27 mouse cellular contexts compared by ENCODE assay signal in genomic region chr11:76936578-76936977, GRCm38 (mm10). TPM values are rescaled to one million over a fixed set of nuclear protein-coding genes. Genes with fewer than 3 reads are reported as not detected.
DNase-seq lines count a peak whose midpoint lies in the region; ATAC-seq and TF ChIP-seq lines count a peak whose summit lies in the region.
"Had no signal": no experiment of that assay in that cellular context is flagged by ENCODE, and none has a peak within 500 bp of the region (broad histone marks: within the 10 kb centered on the region; RNA-seq: fewer than 3 reads in every experiment).

No protein-coding gene starts in this region.

- TF ChIP-seq CTCF in kidney, postnatal 0 days (IDR thresholded peaks at IDR 0.05; ENCODE audit: low read depth): peak; percentile 58
- peak; percentile 50 for TF ChIP-seq CTCF in lung, postnatal 0 days (IDR thresholded peaks at IDR 0.05)

- H3K4me2 ChIP-seq in embryonic facial prominence, embryonic 14.5 days (ENCODE audit: low read depth, low read length): no peak overlapping the region
- no peak overlapping the region for H3K4me2 ChIP-seq in kidney, postnatal 0 days (ENCODE audit: low read length)
- H3K4me2 ChIP-seq in kidney, embryonic 14.5 days (replicated peaks; ENCODE audit: low read depth, low read length): no peak overlapping the region
- no peak overlapping the region for H3K4me2 ChIP-seq in lung, postnatal 0 days (replicated peaks; ENCODE audit: low read depth, low read length)
- H3K4me2 ChIP-seq in neural tube, embryonic 15.5 days: no peak overlapping the region
- H3K4me2 ChIP-seq: hindbrain, embryonic 15.5 days; intestine, embryonic 15.5 days; kidney, embryonic 15.5 days; limb, embryonic 13.5 days; liver, embryonic 13.5 days; midbrain, embryonic 13.5 days had no signal

- H3K27ac ChIP-seq in embryonic facial prominence, embryonic 14.5 days (replicated peaks; ENCODE audit: low read depth, low read length): no peak overlapping the region
- no peak overlapping the region for H3K27ac ChIP-seq in embryonic facial prominence, embryonic 10.5 days (replicated peaks)
- no peak overlapping the region for H3K27ac ChIP-seq in kidney, postnatal 0 days
- no peak overlapping the region for H3K27ac ChIP-seq in kidney, embryonic 14.5 days (ENCODE audit: low read depth, low read length)
- H3K27ac ChIP-seq in lung, postnatal 0 days (ENCODE audit: low read length): no peak overlapping the region
- H3K27ac ChIP-seq in neural tube, embryonic 15.5 days (replicated peaks): no peak overlapping the region
- H3K27ac ChIP-seq: hindbrain, embryonic 15.5 days; intestine, embryonic 15.5 days; kidney, embryonic 15.5 days; limb, embryonic 13.5 days; liver, embryonic 13.5 days; midbrain, embryonic 13.5 days had no signal

- ATAC-seq in embryonic facial prominence, embryonic 14.5 days (ENCODE audit: low read depth): no peak
- no peak for ATAC-seq in kidney, postnatal 0 days (replicated peaks; ENCODE audit: low FRiP score, low read depth)
- no peak for ATAC-seq in kidney, embryonic 14.5 days (ENCODE audit: low FRiP score, low TSS enrichment)
- no peak for ATAC-seq in lung, postnatal 0 days
- no peak for ATAC-seq in neural tube, embryonic 15.5 days (ENCODE audit: low FRiP score)
- ATAC-seq: CD4-positive, CD25-positive, alpha-beta regulatory T cell, adult 4 months; intestine, embryonic 15.5 days; midbrain, embryonic 13.5 days had no signal

- H3K27me3 ChIP-seq in embryonic facial prominence, embryonic 14.5 days (replicated peaks; ENCODE audit: control insufficient read depth, insufficient read depth, low read length): no peaks in the 10 kb centered on the region
- no peaks in the 10 kb centered on the region for H3K27me3 ChIP-seq in embryonic facial prominence, embryonic 10.5 days (replicated peaks; ENCODE audit: low read depth, poor library complexity, severe bottlenecking)
- H3K27me3 ChIP-seq in kidney, postnatal 0 days (ENCODE audit: insufficient read depth, low read length): no peaks in the 10 kb centered on the region
- no peaks in the 10 kb centered on the region for H3K27me3 ChIP-seq in kidney, embryonic 14.5 days (ENCODE audit: control insufficient read depth, insufficient read depth, low read length)
- H3K27me3 ChIP-seq in lung, postnatal 0 days (replicated peaks; ENCODE audit: insufficient read depth, low read length): no peaks in the 10 kb centered on the region
- H3K27me3 ChIP-seq in neural tube, embryonic 15.5 days (replicated peaks): no peaks in the 10 kb centered on the region
- H3K27me3 ChIP-seq: hindbrain, embryonic 15.5 days; intestine, embryonic 15.5 days; kidney, embryonic 15.5 days; limb, embryonic 13.5 days; midbrain, embryonic 13.5 days had no signal

- H3K4me1 ChIP-seq in embryonic facial prominence, embryonic 14.5 days (ENCODE audit: control insufficient read depth, insufficient read depth, low read length): no peaks in the 10 kb centered on the region
- no peaks in the 10 kb centered on the region for H3K4me1 ChIP-seq in embryonic facial prominence, embryonic 10.5 days
- H3K4me1 ChIP-seq in kidney, postnatal 0 days (replicated peaks; ENCODE audit: insufficient read depth, low read length): no peaks in the 10 kb centered on the region
- no peaks in the 10 kb centered on the region for H3K4me1 ChIP-seq in kidney, embryonic 14.5 days (ENCODE audit: control insufficient read depth, insufficient read depth, low read length)
- H3K4me1 ChIP-seq in lung, postnatal 0 days (ENCODE audit: insufficient read depth, low read depth, low read length): no peaks in the 10 kb centered on the region
- no peaks in the 10 kb centered on the region for H3K4me1 ChIP-seq in neural tube, embryonic 15.5 days
- H3K4me1 ChIP-seq: hindbrain, embryonic 15.5 days; intestine, embryonic 15.5 days; kidney, embryonic 15.5 days; limb, embryonic 13.5 days; liver, embryonic 13.5 days; midbrain, embryonic 13.5 days had no signal

- no peak overlapping the region for H3K9ac ChIP-seq in embryonic facial prominence, embryonic 14.5 days (ENCODE audit: low read depth, low read length)
- no peak overlapping the region for H3K9ac ChIP-seq in kidney, postnatal 0 days (ENCODE audit: low read depth, low read length)
- no peak overlapping the region for H3K9ac ChIP-seq in kidney, embryonic 14.5 days (ENCODE audit: low read depth, low read length)
- H3K9ac ChIP-seq in lung, postnatal 0 days (replicated peaks; ENCODE audit: low read depth): no peak overlapping the region
- no peak overlapping the region for H3K9ac ChIP-seq in neural tube, embryonic 15.5 days (replicated peaks)
- H3K9ac ChIP-seq: hindbrain, embryonic 15.5 days; intestine, embryonic 15.5 days; kidney, embryonic 15.5 days; limb, embryonic 13.5 days; liver, embryonic 13.5 days; midbrain, embryonic 13.5 days had no signal

- peak; percentile 26 for DNase-seq in embryonic facial prominence, embryonic 14.5 days (ENCODE audit: low spot score)
- DNase-seq in embryonic facial prominence, embryonic 10.5 days (ENCODE audit: low spot score): no peak
- DNase-seq in kidney, postnatal 0 days (ENCODE audit: low spot score): peak; percentile 52
- DNase-seq in lung, postnatal 0 days (ENCODE audit: low spot score): peak; percentile 38
- DNase-seq in lung, postnatal 25 days (ENCODE audit: low spot score): no peak
- peak; percentile 33 for DNase-seq in brain, adult 2 months (ENCODE audit: low read depth, low spot score)
- DNase-seq: adrenal gland, postnatal 10 days; cerebellum, adult 8-10 months; gastrocnemius, postnatal 25 days; heart, postnatal 4 days; layer of hippocampus, postnatal 36 days; liver, embryonic 13.5 days; right cerebral cortex, postnatal 25 days; thymus, postnatal 36 days had no signal

- H3K9me3 ChIP-seq in embryonic facial prominence, embryonic 14.5 days (ENCODE audit: control insufficient read depth, low read length): no peaks in the 10 kb centered on the region
- H3K9me3 ChIP-seq in embryonic facial prominence, embryonic 10.5 days: no peaks in the 10 kb centered on the region
- no peaks in the 10 kb centered on the region for H3K9me3 ChIP-seq in kidney, postnatal 0 days (replicated peaks; ENCODE audit: low read length)
- no peaks in the 10 kb centered on the region for H3K9me3 ChIP-seq in kidney, embryonic 14.5 days (ENCODE audit: control insufficient read depth, low read length)
- H3K9me3 ChIP-seq in lung, postnatal 0 days (ENCODE audit: low read length): no peaks in the 10 kb centered on the region
- no peaks in the 10 kb centered on the region for H3K9me3 ChIP-seq in neural tube, embryonic 15.5 days (replicated peaks)
- H3K9me3 ChIP-seq: hindbrain, embryonic 15.5 days; intestine, embryonic 15.5 days; kidney, embryonic 15.5 days; limb, embryonic 13.5 days; liver, embryonic 13.5 days; midbrain, embryonic 13.5 days had no signal

- no peak for TF ChIP-seq EP300 in lung, postnatal 0 days (IDR thresholded peaks at IDR 0.05)

- H3K36me3 ChIP-seq in embryonic facial prominence, embryonic 14.5 days (ENCODE audit: control insufficient read depth, insufficient read depth, low read length): no peaks in the 10 kb centered on the region
- no peaks in the 10 kb centered on the region for H3K36me3 ChIP-seq in embryonic facial prominence, embryonic 10.5 days (replicated peaks)
- no peaks in the 10 kb centered on the region for H3K36me3 ChIP-seq in kidney, postnatal 0 days (ENCODE audit: insufficient read depth, low read length)
- H3K36me3 ChIP-seq in kidney, embryonic 14.5 days (ENCODE audit: control insufficient read depth, insufficient read depth, low read length): no peaks in the 10 kb centered on the region
- no peaks in the 10 kb centered on the region for H3K36me3 ChIP-seq in lung, postnatal 0 days (ENCODE audit: insufficient read depth, low read length)
- H3K36me3 ChIP-seq in neural tube, embryonic 15.5 days: no peaks in the 10 kb centered on the region
- H3K36me3 ChIP-seq: hindbrain, embryonic 15.5 days; intestine, embryonic 15.5 days; kidney, embryonic 15.5 days; limb, embryonic 13.5 days; liver, embryonic 13.5 days; midbrain, embryonic 13.5 days had no signal

- no peak overlapping the region for H3K4me3 ChIP-seq in embryonic facial prominence, embryonic 14.5 days (ENCODE audit: low read depth, low read length)
- no peak overlapping the region for H3K4me3 ChIP-seq in embryonic facial prominence, embryonic 10.5 days
- H3K4me3 ChIP-seq in kidney, postnatal 0 days (replicated peaks; ENCODE audit: low read depth, low read length): no peak overlapping the region
- H3K4me3 ChIP-seq in kidney, embryonic 14.5 days (ENCODE audit: low read length): no peak overlapping the region
- no peak overlapping the region for H3K4me3 ChIP-seq in lung, postnatal 0 days (ENCODE audit: low read depth, low read length)
- H3K4me3 ChIP-seq in neural tube, embryonic 15.5 days (replicated peaks): no peak overlapping the region
- H3K4me3 ChIP-seq: hindbrain, embryonic 15.5 days; intestine, embryonic 15.5 days; kidney, embryonic 15.5 days; limb, embryonic 13.5 days; liver, embryonic 13.5 days; midbrain, embryonic 13.5 days had no signal

- WGBS in embryonic facial prominence, embryonic 14.5 days: 77% methylated on average over 5 of the region's 5 CpGs
- 79% methylated on average over 5 of the region's 5 CpGs for WGBS in embryonic facial prominence, embryonic 10.5 days
- 61% methylated on average over 5 of the region's 5 CpGs for WGBS in kidney, postnatal 0 days
- WGBS in kidney, embryonic 14.5 days: 74% methylated on average over 5 of the region's 5 CpGs
- WGBS in lung, postnatal 0 days: 56% methylated on average over 5 of the region's 5 CpGs
- 78% methylated on average over 5 of the region's 5 CpGs for WGBS in neural tube, embryonic 15.5 days

RNA-seq across cellular contexts. Expression of gene Blmh, which starts 12.0 kb away (rescaled TPM):
- 127 and 137 TPM in 2 replicates for polyA plus RNA-seq in embryonic facial prominence, embryonic 14.5 days (2014; fragmentation: Nextera tagmentation; extraction: Ambion mirVana)
- polyA plus RNA-seq in embryonic facial prominence, embryonic 10.5 days (2016; fragmentation: Nextera tagmentation; extraction: Ambion mirVana): 203 and 207 TPM in 2 replicates
- polyA plus RNA-seq in kidney, postnatal 0 days (2015; fragmentation: Nextera tagmentation; extraction: Ambion mirVana): 133 and 143 TPM in 2 replicates
- 136 and 160 TPM in 2 replicates for polyA plus RNA-seq in kidney, embryonic 14.5 days (2014; fragmentation: Nextera tagmentation; extraction: Ambion mirVana)
- 90.2 and 98.7 TPM in 2 replicates for polyA plus RNA-seq in lung, postnatal 0 days (2015; fragmentation: Nextera tagmentation; extraction: Ambion mirVana)
- 133 and 138 TPM in 2 replicates for polyA plus RNA-seq in neural tube, embryonic 15.5 days (2015; fragmentation: Nextera tagmentation; extraction: Ambion mirVana)

RNA-seq across cellular contexts. Expression of gene Tmigd1, which starts 34.6 kb away (rescaled TPM):
- 0.62 and 1.5 TPM in 2 replicates for polyA plus RNA-seq in embryonic facial prominence, embryonic 14.5 days (2014; fragmentation: Nextera tagmentation; extraction: Ambion mirVana)
- polyA plus RNA-seq in embryonic facial prominence, embryonic 10.5 days (2016; fragmentation: Nextera tagmentation; extraction: Ambion mirVana): not detected in 2 replicates
- 22.6 and 25.5 TPM in 2 replicates for polyA plus RNA-seq in kidney, postnatal 0 days (2015; fragmentation: Nextera tagmentation; extraction: Ambion mirVana)
- polyA plus RNA-seq in kidney, embryonic 14.5 days (2014; fragmentation: Nextera tagmentation; extraction: Ambion mirVana): 0.74 and 0.89 TPM in 2 replicates
- polyA plus RNA-seq in lung, postnatal 0 days (2015; fragmentation: Nextera tagmentation; extraction: Ambion mirVana): 0.29 and 0.44 TPM in 2 replicates
- 0.18 TPM in 1 of 2 replicates, not detected in the other for polyA plus RNA-seq in neural tube, embryonic 15.5 days (2015; fragmentation: Nextera tagmentation; extraction: Ambion mirVana)
- polyA plus RNA-seq: forebrain, embryonic 11.5 days; heart, embryonic 14.5 days; hindbrain, embryonic 15.5 days; limb, embryonic 13.5 days; liver, embryonic 13.5 days; midbrain, embryonic 13.5 days; neural tube, embryonic 11.5 days; spleen, adult 2 months; stomach, embryonic 14.5 days had no signal

Comparison
In these comparisons a context has a peak if more than half of its experiments do, and no peak if none do; other contexts are left out.
1. DNase-seq: peak in embryonic facial prominence, embryonic 14.5 days (single experiment), kidney, postnatal 0 days (single experiment), lung, postnatal 0 days (single experiment) and brain, adult 2 months (single experiment); none in embryonic facial prominence, embryonic 10.5 days (single experiment) and lung, postnatal 25 days (single experiment).